Mouse (Mus musculus): Measurements from ENCODE around the gene Ptpn14. TPM values are rescaled to one million over a fixed set of nuclear protein-coding genes. Genes with fewer than 3 reads are reported as not detected.
"Not testable (repeated sequence)": the region's sequence is repeated elsewhere in the genome, so short reads cannot be mapped to it uniquely, and the experiment has no call there.

Ptpn14 gene
- polyA plus RNA-seq, 1 experiment: 13.6 TPM

DNA sequence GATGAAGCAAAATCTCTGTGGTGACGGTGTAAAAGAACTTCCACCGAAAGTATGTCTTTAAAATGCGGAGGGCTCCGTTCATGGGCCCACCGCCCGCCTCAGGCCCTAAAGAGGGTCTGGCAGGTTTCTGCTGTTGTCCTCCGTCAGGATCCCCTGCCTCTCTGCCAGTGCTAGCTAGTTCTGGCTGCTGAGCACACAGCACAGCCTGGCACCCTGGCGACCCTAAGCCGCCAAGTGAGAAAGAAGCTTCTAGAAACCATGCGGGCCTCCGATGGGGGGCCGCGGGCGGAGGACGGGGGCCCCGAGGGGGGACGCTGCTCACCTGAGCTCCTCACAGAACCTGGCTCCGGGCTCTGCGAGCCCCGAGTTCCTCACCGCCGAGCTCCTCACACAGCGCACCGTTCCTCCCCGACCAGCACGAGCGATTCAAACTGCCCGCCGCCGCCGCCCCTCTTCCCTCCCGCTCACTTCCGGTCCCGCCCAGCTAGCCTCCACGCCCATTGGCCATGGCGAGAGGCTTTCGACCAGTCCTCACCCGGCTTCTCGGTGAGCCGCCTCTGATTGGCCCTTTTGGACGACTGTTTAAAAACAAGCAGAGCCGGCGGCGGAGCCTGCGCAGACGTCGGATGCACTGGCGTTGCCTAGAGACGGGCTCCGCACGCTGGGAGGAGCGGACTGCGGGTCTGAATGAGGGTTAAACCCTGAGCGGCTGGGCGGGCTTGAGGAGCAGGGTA lies 40.2 kb upstream of the Ptpn14 start, which contains the start of gene Cenpf:
TSS of gene Cenpf (minus strand) at position 433 of the 734 bp plus-strand sequence.
- peak; percentile 60 for TF ChIP-seq POLR2A (IDR thresholded peaks at IDR 0.05; ENCODE audit: insufficient read length, low read depth)
- peak; percentile 98 for TF ChIP-seq E2F4 (IDR thresholded peaks at IDR 0.05; ENCODE audit: insufficient read depth)
- peak; percentile 51 for TF ChIP-seq POLR2AphosphoS2 (IDR thresholded peaks at IDR 0.05; ENCODE audit: insufficient read length, low read depth)
- TF ChIP-seq REST (IDR thresholded peaks at IDR 0.05; ENCODE audit: insufficient read depth, insufficient read length): no peak
- H3K4me2 ChIP-seq (ENCODE audit: low read depth): peak within 1 kb of the TSS; percentile 72
- H3ac ChIP-seq (ENCODE audit: control insufficient read depth, insufficient read length): no peak within 1 kb of the TSS
- peaks cover 26% of the 10 kb centered on the region for H3K79me2 ChIP-seq (ENCODE audit: control insufficient read depth, insufficient read depth)
- no peaks in the 10 kb centered on the region for H3K27me3 ChIP-seq (ENCODE audit: control insufficient read depth, insufficient read depth, insufficient read length)
- peak within 1 kb of the TSS; percentile 64 for H3K4me3 ChIP-seq
- H3K36me3 ChIP-seq (ENCODE audit: control insufficient read depth, insufficient read depth): peaks cover 11% of the 10 kb centered on the region

DNA sequence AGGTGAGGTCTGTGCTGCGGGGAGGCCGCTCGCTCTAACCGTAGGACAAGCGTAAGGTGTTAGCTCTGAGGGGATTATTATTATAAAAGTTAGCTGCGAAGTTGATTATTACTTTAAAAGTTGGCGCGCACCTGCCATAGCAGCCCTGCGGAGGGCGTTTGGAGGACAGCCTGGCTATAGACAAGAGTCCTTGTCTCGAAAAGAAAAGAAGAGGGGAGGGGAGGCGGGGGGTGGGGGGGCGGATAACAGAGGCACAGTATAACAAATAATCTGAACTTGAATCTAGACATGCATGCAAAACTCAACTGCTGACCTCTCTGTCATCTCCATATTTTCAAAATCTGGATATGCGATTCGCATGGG lies 39.7 kb upstream of the Ptpn14 start:
- Histone ChIP-seq H3ac (ENCODE audit: control insufficient read depth, insufficient read length) (no peak overlapping the region), H3K36me3 (ENCODE audit: control insufficient read depth, insufficient read depth) (peaks cover 6% of the 10 kb centered on the region), H3K4me2 (ENCODE audit: low read depth) (peak overlapping the region; percentile 72), H3K79me2 (ENCODE audit: control insufficient read depth, insufficient read depth) (peaks cover 26% of the 10 kb centered on the region), H3K27me3 (ENCODE audit: control insufficient read depth, insufficient read depth, insufficient read length) (no peaks in the 10 kb centered on the region), H3K4me3 (peak overlapping the region; percentile 64)
- TF ChIP-seq POLR2AphosphoS2 (IDR thresholded peaks at IDR 0.05; ENCODE audit: insufficient read length, low read depth) (peak; percentile 17), USF1 (IDR thresholded peaks at IDR 0.05; ENCODE audit: low read depth) (no peak)

DNA sequence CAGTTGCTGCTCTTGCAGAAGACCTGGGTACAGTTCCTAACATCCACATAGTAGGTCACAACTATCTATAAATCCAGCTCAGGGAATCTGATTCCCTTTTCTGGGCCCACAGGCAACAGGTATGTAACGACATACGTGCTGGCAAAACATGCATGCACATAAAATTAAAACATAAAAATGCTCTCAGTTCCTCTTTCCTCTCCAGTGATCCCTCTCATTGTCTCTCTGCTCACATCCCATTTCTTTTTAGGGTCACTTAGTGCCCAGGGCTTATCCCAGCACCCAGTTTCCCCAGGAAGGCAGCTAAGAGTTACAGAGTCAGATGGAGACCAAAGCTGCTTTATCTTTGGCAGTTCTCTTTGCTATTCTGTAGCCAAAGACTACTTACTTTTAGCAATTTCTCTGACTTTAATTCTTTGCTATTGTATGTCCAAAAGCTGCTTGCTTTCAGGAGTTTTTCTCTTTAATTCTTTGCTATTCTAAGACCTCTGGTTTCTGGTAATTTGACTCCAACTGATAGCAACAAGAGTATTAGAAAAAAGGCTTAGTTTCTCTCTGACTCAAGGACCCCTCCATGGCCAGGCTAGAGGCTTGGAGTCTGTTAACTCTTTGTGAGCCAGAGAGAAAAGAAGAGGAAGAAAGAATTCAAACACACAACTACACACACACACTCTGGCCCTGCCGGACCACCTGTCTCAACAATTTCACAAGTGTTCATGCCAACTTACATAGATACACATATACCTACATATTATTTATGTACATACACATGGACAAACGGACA lies 38.8 kb upstream of the Ptpn14 start:
- peak overlapping the region; percentile 72 for H3K4me2 ChIP-seq (ENCODE audit: low read depth)
- H3K27me3 ChIP-seq (ENCODE audit: control insufficient read depth, insufficient read depth, insufficient read length): no peaks in the 10 kb centered on the region
- no peaks in the 10 kb centered on the region for H3K36me3 ChIP-seq (ENCODE audit: control insufficient read depth, insufficient read depth)
- peak overlapping the region; percentile 64 for H3K4me3 ChIP-seq
- H3K79me2 ChIP-seq (ENCODE audit: control insufficient read depth, insufficient read depth): peaks cover 26% of the 10 kb centered on the region
- no peak overlapping the region for H3ac ChIP-seq (ENCODE audit: control insufficient read depth, insufficient read length)
- TF ChIP-seq TCF3 (IDR thresholded peaks at IDR 0.05; ENCODE audit: insufficient read length, low read depth): no peak
- no peak for TF ChIP-seq REST (IDR thresholded peaks at IDR 0.05; ENCODE audit: insufficient read depth, insufficient read length)
- no peak for TF ChIP-seq MYOG (IDR thresholded peaks at IDR 0.05; ENCODE audit: control insufficient read depth in 1 of 3, insufficient read depth in 1 of 3, insufficient read length in 2 of 3, low read depth in 2 of 3)
- no peak for TF ChIP-seq POLR2A (IDR thresholded peaks at IDR 0.05; ENCODE audit: insufficient read length, low read depth)
- TF ChIP-seq POLR2AphosphoS2 (IDR thresholded peaks at IDR 0.05; ENCODE audit: insufficient read length, low read depth): no peak
- no peak for TF ChIP-seq USF1 (IDR thresholded peaks at IDR 0.05; ENCODE audit: low read depth)
- no peak for TF ChIP-seq TCF12 (IDR thresholded peaks at IDR 0.05; ENCODE audit: insufficient read depth, poor library complexity, severe bottlenecking)
- no peak for TF ChIP-seq CEBPB (IDR thresholded peaks at IDR 0.05; ENCODE audit: insufficient read depth, poor library complexity, severe bottlenecking)
- TF ChIP-seq E2F4 (IDR thresholded peaks at IDR 0.05; ENCODE audit: insufficient read depth): no peak
- TF ChIP-seq SRF (IDR thresholded peaks at IDR 0.05; ENCODE audit: control insufficient read depth, insufficient read length, low read depth): no peak
- no peak for TF ChIP-seq MAX (IDR thresholded peaks at IDR 0.05; ENCODE audit: low read depth)
- TF ChIP-seq MYOD1 (IDR thresholded peaks at IDR 0.05; ENCODE audit: control insufficient read depth in 1 of 3, insufficient read length in 2 of 3, low read depth in 2 of 3): no peak

DNA sequence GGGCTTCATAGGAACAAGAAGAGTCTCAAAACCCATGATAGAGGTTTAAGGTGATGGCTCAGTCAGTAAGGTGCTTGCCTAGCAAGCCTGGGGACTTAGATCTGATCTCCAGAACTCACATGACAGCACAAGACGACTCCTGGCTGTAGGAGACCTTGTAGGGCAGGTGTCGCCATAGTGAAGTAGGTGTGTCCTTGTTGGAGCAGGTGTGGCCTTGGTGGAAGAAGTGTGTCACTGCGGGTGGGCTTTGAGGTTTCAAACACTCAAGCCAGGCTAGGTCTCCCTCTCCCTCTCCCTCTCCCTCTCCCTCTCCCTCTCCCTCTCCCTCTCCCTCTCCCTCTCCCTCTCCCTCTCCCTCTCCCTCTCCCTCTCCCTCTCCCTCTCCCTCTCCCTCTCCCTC lies 35.6 kb upstream of the Ptpn14 start:
- H3K4me3 ChIP-seq; H3K36me3 ChIP-seq (ENCODE audit: control insufficient read depth, insufficient read depth); H3K4me2 ChIP-seq (ENCODE audit: low read depth); H3K27me3 ChIP-seq (ENCODE audit: control insufficient read depth, insufficient read depth, insufficient read length); H3ac ChIP-seq (ENCODE audit: control insufficient read depth, insufficient read length); H3K79me2 ChIP-seq (ENCODE audit: control insufficient read depth, insufficient read depth): not testable (repeated sequence)

DNA sequence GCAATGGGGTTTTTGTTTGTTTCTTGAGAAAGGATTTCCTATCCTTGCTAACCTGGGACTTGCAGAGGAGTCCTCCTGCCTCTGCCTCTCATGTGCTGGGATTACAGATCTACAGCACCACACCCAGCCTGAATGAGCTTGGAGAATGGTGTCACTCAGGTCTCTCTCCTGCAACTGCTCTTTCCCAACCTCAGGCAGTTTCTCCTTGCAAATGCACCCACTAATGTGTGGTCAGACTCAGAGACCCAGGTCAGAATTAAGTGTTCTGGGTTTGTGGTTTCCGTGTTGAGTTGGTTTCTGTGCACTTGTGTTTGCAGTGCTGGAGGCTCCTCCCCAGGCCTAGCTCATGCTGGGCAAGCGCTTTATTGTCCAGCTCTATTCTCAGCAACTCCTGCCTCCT lies 33.7 kb upstream of the Ptpn14 start:
- H3K4me3 ChIP-seq: no peak overlapping the region
- no peaks in the 10 kb centered on the region for H3K36me3 ChIP-seq (ENCODE audit: control insufficient read depth, insufficient read depth)
- no peaks in the 10 kb centered on the region for H3K27me3 ChIP-seq (ENCODE audit: control insufficient read depth, insufficient read depth, insufficient read length)
- H3K79me2 ChIP-seq (ENCODE audit: control insufficient read depth, insufficient read depth): no peaks in the 10 kb centered on the region
- H3ac ChIP-seq (ENCODE audit: control insufficient read depth, insufficient read length): no peak overlapping the region
- H3K4me2 ChIP-seq (ENCODE audit: low read depth): no peak overlapping the region
- TF ChIP-seq MYOD1 (IDR thresholded peaks at IDR 0.05; ENCODE audit: control insufficient read depth in 1 of 3, insufficient read length in 2 of 3, low read depth in 2 of 3) (no peak), POLR2A (IDR thresholded peaks at IDR 0.05; ENCODE audit: insufficient read length, low read depth) (no peak), POLR2AphosphoS2 (IDR thresholded peaks at IDR 0.05; ENCODE audit: insufficient read length, low read depth) (no peak), TCF12 (IDR thresholded peaks at IDR 0.05; ENCODE audit: insufficient read depth, poor library complexity, severe bottlenecking) (no peak), REST (IDR thresholded peaks at IDR 0.05; ENCODE audit: insufficient read depth, insufficient read length) (no peak), E2F4 (IDR thresholded peaks at IDR 0.05; ENCODE audit: insufficient read depth) (no peak)

Measured in myocyte (in vitro differentiated cells).